Mouse (Mus musculus) embryonic fibroblast, embryonic 13.5 days (primary cell): ENCODE measurements at regions not wholly inside any gene's neighbourhood (a gene's known extent, or its start where the extent isn't known, plus 50 kb on each side); places are given as distances from the start of the nearest gene placed in this dataset.
A peak's percentile ranks its signal among the peaks of the same experiment; 100 is the strongest.

Experiments used
- H3K27ac ChIP-seq: 2 replicates; pipeline ENCODE4 v1.5.1; 2012; ENCODE audit warnings: low read length, control low read depth, inconsistent platforms; ENCODE audit not compliant: insufficient read depth
- H3K4me1 ChIP-seq: 2 replicates; pipeline ENCODE4 v1.6.1; 2011; ENCODE audit warnings: low read length; ENCODE audit not compliant: control insufficient read depth, insufficient read depth
- H3K4me3 ChIP-seq: 2 replicates; pipeline ENCODE4 v1.5.1; 2011; ENCODE audit warnings: mild to moderate bottlenecking, control low read depth, low read length; ENCODE audit not compliant: insufficient read depth
- CTCF ChIP-seq: IDR thresholded peaks from 2 replicates; pipeline ENCODE4 v1.5.1; 2011; ENCODE audit warnings: mild to moderate bottlenecking, control low read depth, low read length, moderate library complexity, borderline replicate concordance; ENCODE audit not compliant: insufficient read depth
- POLR2A ChIP-seq: IDR thresholded peaks from 2 replicates; pipeline ENCODE4 v1.6.1; 2011; ENCODE audit warnings: low read depth, mild to moderate bottlenecking, control low read depth, low read length, moderate library complexity

- Histone ChIP-seq H3K4me1 (0 out of 2 replicates have a peak, but pooled peaks cover 2% of the 10 kb centered on the region), H3K4me3 (no peak overlapping the region), H3K27ac (no peak overlapping the region)
- TF ChIP-seq CTCF = no peak
- no peak for TF ChIP-seq POLR2A
Measured at GRCm38 (mm10) chr4:35417866-35418265, 191.9 kb upstream of the C9orf72 start.

- no peak for TF ChIP-seq POLR2A
- no peak for TF ChIP-seq CTCF
- H3K27ac ChIP-seq = no peak overlapping the region
- H3K4me3 ChIP-seq = no peak overlapping the region
- H3K4me1 ChIP-seq = no peaks in the 10 kb centered on the region
Measured at GRCm38 (mm10) chr4:35413488-35413887, 187.5 kb upstream of the C9orf72 start.

GRCm38 (mm10) chr4:35405301-35406006, 179.5 kb upstream of the C9orf72 start:
- Histone ChIP-seq H3K4me1 (peaks cover 3% of the 10 kb centered on the region), H3K4me3 (no peak overlapping the region), H3K27ac (no peak overlapping the region)
- TF ChIP-seq POLR2A (no peak), CTCF (no peak)

GRCm38 (mm10) chr4:35404068-35404467, 178.1 kb upstream of the C9orf72 start:
- H3K4me3 ChIP-seq = no peak overlapping the region
- TF ChIP-seq CTCF (no peak), POLR2A (no peak)
- no peak overlapping the region for H3K27ac ChIP-seq
- H3K4me1 ChIP-seq = peaks cover 3% of the 10 kb centered on the region

DNA sequence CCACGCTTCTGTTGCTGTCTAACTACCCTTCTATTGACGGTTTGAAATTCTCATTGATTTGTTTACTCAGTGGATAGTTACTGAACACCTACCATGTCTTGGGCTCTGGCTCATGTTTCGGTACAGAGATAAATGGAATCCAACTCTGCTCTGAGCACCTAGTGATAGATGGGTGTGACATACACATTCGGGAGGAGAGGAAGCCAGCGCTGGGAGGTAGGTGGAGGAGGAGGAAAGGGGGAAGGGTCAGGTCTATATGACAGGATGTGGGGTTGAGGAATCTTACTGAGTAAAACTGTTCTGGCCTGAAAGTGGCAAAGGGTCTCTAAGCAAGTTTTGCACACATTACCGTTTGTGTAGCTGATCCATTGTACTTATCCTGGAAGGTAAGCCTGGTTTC, 177.6 kb upstream of the C9orf72 start:
- H3K4me1 ChIP-seq = peaks cover 3% of the 10 kb centered on the region
- no peak overlapping the region for H3K27ac ChIP-seq
- TF ChIP-seq CTCF (no peak), POLR2A (no peak)
- no peak overlapping the region for H3K4me3 ChIP-seq

- Histone ChIP-seq H3K4me3 (no peak overlapping the region), H3K4me1 (peaks cover 3% of the 10 kb centered on the region), H3K27ac (peak overlapping the region; percentile 54)
- TF ChIP-seq POLR2A (no peak), CTCF (no peak)
Measured at GRCm38 (mm10) chr4:35402376-35403133, 176.6 kb upstream of the C9orf72 start.

GRCm38 (mm10) chr4:35401783-35402182, 175.8 kb upstream of the C9orf72 start:
- Histone ChIP-seq H3K4me1 (peaks cover 3% of the 10 kb centered on the region), H3K27ac (no peak overlapping the region; the same call in 1 of the 2 replicates), H3K4me3 (no peak overlapping the region)
- TF ChIP-seq CTCF (no peak), POLR2A (no peak)

DNA sequence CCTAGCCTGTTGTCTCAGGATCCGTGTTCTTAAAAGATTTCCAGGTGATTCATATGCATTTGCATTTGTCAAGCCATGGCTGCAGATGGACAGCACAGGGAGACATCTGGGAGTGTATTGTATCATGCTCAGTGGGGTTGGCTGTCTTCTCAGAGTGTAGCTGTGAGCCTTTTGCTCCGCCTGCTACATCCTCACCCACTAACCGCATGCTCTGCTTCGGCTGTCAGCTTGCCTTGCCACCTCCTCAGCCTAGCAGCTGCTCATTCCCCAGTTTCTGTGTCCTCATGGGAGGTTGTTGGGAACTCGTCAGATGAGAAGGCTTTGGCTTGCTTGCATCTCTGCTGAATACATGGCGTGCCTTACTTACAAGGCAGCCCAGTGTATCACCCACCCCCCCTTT, 174.5 kb upstream of the C9orf72 start:
- no peak overlapping the region for H3K4me3 ChIP-seq

GRCm38 (mm10) chr4:35395583-35395877, 169.6 kb upstream of the C9orf72 start:
- H3K27ac ChIP-seq = no peak overlapping the region
- no peak overlapping the region for H3K4me3 ChIP-seq
- TF ChIP-seq CTCF = no peak
- TF ChIP-seq POLR2A = no peak
- H3K4me1 ChIP-seq = no peaks in the 10 kb centered on the region

More for the DNA sequence above, 174.5 kb upstream of the C9orf72 start:
- peaks cover 3% of the 10 kb centered on the region for H3K4me1 ChIP-seq
- no peak overlapping the region for H3K27ac ChIP-seq
- no peak for TF ChIP-seq CTCF
- TF ChIP-seq POLR2A = no peak
